Mouse (Mus musculus) G1E (cell line): Measurements from ENCODE around the gene Cish. TPM values are rescaled to one million over a fixed set of nuclear protein-coding genes. Genes with fewer than 3 reads are reported as not detected.
"Not testable (repeated sequence)": the region's sequence is repeated elsewhere in the genome, so short reads cannot be mapped to it uniquely, and the experiment has no call there.

Source experiments
- ATAC-seq: 2 replicates; pipeline ENCODE4 v1.8.0; 2016; ENCODE audit warnings: mild to moderate bottlenecking; ENCODE audit not compliant: insufficient number of reproducible peaks, poor library complexity, low FRiP score, severe bottlenecking; ENCODE audit errors: extremely low read depth
- DNase-seq: peaks from one replicate; pipeline ENCODE4 v3.0.0; 2012; ENCODE audit warnings: low spot score
- H3K27me3 ChIP-seq: 2 replicates; pipeline ENCODE4 v1.6.1; 2012; ENCODE audit warnings: mild to moderate bottlenecking, low read length, inconsistent platforms; ENCODE audit not compliant: insufficient read depth
- H3K36me3 ChIP-seq: replicated peaks from 2 replicates; pipeline ENCODE3; 2012; ENCODE audit warnings: mild to moderate bottlenecking, inconsistent platforms
- H3K4me1 ChIP-seq: 2 replicates; pipeline ENCODE4 v1.6.1; 2012; ENCODE audit warnings: low read depth, low read length, inconsistent platforms, mixed read lengths; ENCODE audit not compliant: insufficient read depth
- H3K4me3 ChIP-seq: 2 replicates; pipeline ENCODE4 v1.5.1; 2012; ENCODE audit warnings: low read depth, mild to moderate bottlenecking, inconsistent platforms, low read length, moderate library complexity, mixed read lengths
- H3K9me3 ChIP-seq: replicated peaks from 2 replicates; pipeline ENCODE4 v1.6.1; 2012; ENCODE audit warnings: inconsistent platforms
- CTCF ChIP-seq: IDR thresholded peaks from 2 replicates; pipeline ENCODE4 v1.5.1; 2012; ENCODE audit warnings: low read depth, low read length, inconsistent platforms, mixed read lengths
- GATA1 ChIP-seq: IDR thresholded peaks from 2 replicates; pipeline ENCODE4 v1.6.1; 2012; ENCODE audit warnings: borderline replicate concordance, low read length, inconsistent platforms, mixed read lengths
- GATA2 ChIP-seq: IDR thresholded peaks from 2 replicates; pipeline ENCODE4 v1.6.1; 2012; ENCODE audit warnings: low read depth, low read length, inconsistent platforms, borderline replicate concordance
- POLR2AphosphoS5 ChIP-seq: IDR thresholded peaks from 2 replicates; pipeline ENCODE4 v1.6.1; 2012; ENCODE audit warnings: low read depth, low read length, inconsistent platforms; ENCODE audit not compliant: insufficient replicate concordance
- TAL1 ChIP-seq: conservative IDR thresholded peaks from 2 replicates; pipeline ENCODE4 v1.6.1; 2012; ENCODE audit warnings: low read depth, low read length, inconsistent platforms, mixed read lengths
- polyA plus RNA-seq: library from polyadenylated mRNA; stranded (reverse); fragments of >175 nt; gene quantifications from 2 replicates; pipeline ENCODE4 v1.2.3, GENCODE M21; 2012
- total RNA-seq, 2 experiments: library from RNA; stranded (forward) in 1 of 2; stranded (reverse) in 1 of 2; fragments of 200-1000 nt in 1 of 2; fragments of >200 nt in 1 of 2; fragmentation: Nextera tagmentation in 1 of 2; gene quantifications; 2 replicates each; pipeline ENCODE4 v1.2.3; 2014 to 2017

Cish gene
- total and polyA plus RNA-seq, 3 experiments: 24.7 to 151 (median 106) TPM

- H3K36me3 ChIP-seq: peaks cover 55% of the 10 kb centered on the region
- TF ChIP-seq TAL1 (no peak), GATA2 (no peak), CTCF (no peak), GATA1 (no peak), POLR2AphosphoS5 (no peak)
- H3K9me3 ChIP-seq: no peaks in the 10 kb centered on the region
- H3K27me3 ChIP-seq: no peaks in the 10 kb centered on the region
- peaks cover 94% of the 10 kb centered on the region for H3K4me1 ChIP-seq
- H3K4me3 ChIP-seq: no peak overlapping the region
- DNase-seq (no peak), ATAC-seq (no peak)
Observed at GRCm38 (mm10) chr9:107304383-107304782, 8.6 kb downstream of the Cish start.

- no peak; the same call in 1 of the 2 replicates for TF ChIP-seq POLR2AphosphoS5
- TF ChIP-seq GATA2: no peak
- TF ChIP-seq TAL1: no peak
- no peak for TF ChIP-seq GATA1
- no peak for TF ChIP-seq CTCF
- no peak overlapping the region for H3K4me3 ChIP-seq
- H3K9me3 ChIP-seq: no peaks in the 10 kb centered on the region
- no peaks in the 10 kb centered on the region for H3K27me3 ChIP-seq
- no peak for ATAC-seq
- peaks cover 97% of the 10 kb centered on the region for H3K4me1 ChIP-seq
- no peak for DNase-seq
- H3K36me3 ChIP-seq: peaks cover 49% of the 10 kb centered on the region
Observed at GRCm38 (mm10) chr9:107305012-107305411, 9.2 kb downstream of the Cish start.

- Histone ChIP-seq H3K4me1 (peaks cover 93% of the 10 kb centered on the region), H3K36me3 (peaks cover 40% of the 10 kb centered on the region), H3K4me3 (peak overlapping the region; percentile 38; the same call in 1 of the 2 replicates), H3K27me3 (no peaks in the 10 kb centered on the region), H3K9me3 (no peaks in the 10 kb centered on the region)
- TF ChIP-seq GATA2 (no peak), GATA1 (no peak), CTCF (no peak), POLR2AphosphoS5 (no peak)
- ATAC-seq (no peak), DNase-seq (no peak)
Observed at GRCm38 (mm10) chr9:107305601-107306542, 10.0 kb downstream of the Cish start.

- Histone ChIP-seq H3K36me3 (peaks cover 32% of the 10 kb centered on the region), H3K4me1 (peaks cover 93% of the 10 kb centered on the region)
- 0 out of 2 replicates have a peak, but pooled peaks have one; percentile 79 for TF ChIP-seq POLR2AphosphoS5
- H3K9me3 ChIP-seq, ATAC-seq, H3K4me3 ChIP-seq, H3K27me3 ChIP-seq, DNase-seq: not testable (repeated sequence)
Observed at GRCm38 (mm10) chr9:107306673-107307072, 10.8 kb downstream of the Cish start.

- peaks cover 26% of the 10 kb centered on the region for H3K36me3 ChIP-seq
- no peaks in the 10 kb centered on the region for H3K9me3 ChIP-seq
- ATAC-seq (peak; percentile 52), DNase-seq (peak; percentile 69)
- H3K27me3 ChIP-seq: no peaks in the 10 kb centered on the region
- no peak for TF ChIP-seq CTCF
- TF ChIP-seq GATA1: no peak
- peak; percentile 37; the same call in 1 of the 2 replicates for TF ChIP-seq TAL1
- TF ChIP-seq GATA2: no peak
- no peak for TF ChIP-seq POLR2AphosphoS5
- peaks cover 93% of the 10 kb centered on the region for H3K4me1 ChIP-seq
- H3K4me3 ChIP-seq: peak overlapping the region; percentile 64; the same call in 1 of the 2 replicates
Observed at GRCm38 (mm10) chr9:107307099-107307872, 11.5 kb downstream of the Cish start.

GRCm38 (mm10) chr9:107307886-107308285 is 12.1 kb downstream of the Cish start:
- TF ChIP-seq GATA1 (no peak), GATA2 (no peak), CTCF (no peak)
- H3K4me3 ChIP-seq: peak overlapping the region; percentile 64; the same call in 1 of the 2 replicates
- peak; percentile 66 for DNase-seq
- H3K9me3 ChIP-seq: no peaks in the 10 kb centered on the region
- no peaks in the 10 kb centered on the region for H3K27me3 ChIP-seq
- ATAC-seq: 0 out of 2 replicates have a peak, but pooled peaks have one; percentile 5
- H3K4me1 ChIP-seq: peaks cover 93% of the 10 kb centered on the region
- peaks cover 20% of the 10 kb centered on the region for H3K36me3 ChIP-seq
